Mouse (Mus musculus) neural tube, embryonic 14.5 days (tissue): ENCODE data around the gene Ptger1. TPM values are rescaled to one million over a fixed set of nuclear protein-coding genes. Genes with fewer than 3 reads are reported as not detected.
A peak's percentile ranks its signal among the peaks of the same experiment; 100 is the strongest.

Experiments used
- ATAC-seq: fragments of 200-750 bp; cut with Nextera tagmentation; 2 replicates; pipeline ENCODE4 v1.8.0; 2017; ENCODE audit warnings: low read depth, mild to moderate bottlenecking, moderate TSS enrichment, moderate library complexity
- H3K27ac ChIP-seq: fragments of 300-500 bp; sonication (generic); 2 replicates; pipeline ENCODE4 v1.5.1; 2014; ENCODE audit warnings: low read depth, mild to moderate bottlenecking, control low read depth, low read length, moderate library complexity, mixed read lengths
- H3K27me3 ChIP-seq: fragments of 300-500 bp; sonication (generic); 2 replicates; pipeline ENCODE4 v1.6.1; 2014; ENCODE audit warnings: low read length; ENCODE audit not compliant: control insufficient read depth, insufficient read depth
- H3K36me3 ChIP-seq: fragments of 300-500 bp; sonication (generic); 2 replicates; pipeline ENCODE4 v1.6.1; 2014; ENCODE audit warnings: low read length, mixed read lengths; ENCODE audit not compliant: control insufficient read depth, insufficient read depth
- H3K4me1 ChIP-seq: fragments of 300-500 bp; sonication (generic); 2 replicates; pipeline ENCODE4 v1.6.1; 2014; ENCODE audit warnings: low read length; ENCODE audit not compliant: control insufficient read depth, insufficient read depth
- H3K4me2 ChIP-seq: fragments of 300-500 bp; sonication (generic); 2 replicates; pipeline ENCODE4 v1.6.1; 2014; ENCODE audit warnings: mild to moderate bottlenecking, low read depth, low read length, control low read depth
- H3K4me3 ChIP-seq: fragments of 300-500 bp; sonication (generic); 2 replicates; pipeline ENCODE4 v1.5.1; 2014; ENCODE audit warnings: low read depth, low read length, control low read depth, mixed read lengths
- H3K9ac ChIP-seq: fragments of 300-500 bp; sonication (generic); replicated peaks from 2 replicates; pipeline ENCODE4 v1.6.1; 2014; ENCODE audit warnings: low read depth, mild to moderate bottlenecking, control low read depth, low read length, mixed read lengths
- H3K9me3 ChIP-seq: fragments of 300-500 bp; sonication (generic); 2 replicates; pipeline ENCODE4 v1.6.1; 2016; ENCODE audit warnings: low read length; ENCODE audit not compliant: control insufficient read depth
- WGBS: fragments of 180-500 bp; shearing (Covaris S2); extraction: QIAGEN DNeasy Blood & Tissue Kit; methylation state at CpG from one replicate; pipeline ENCODE4 v1.1.7; 2014; 5-methylcytosine and 5-hydroxymethylcytosine counted together
- polyA plus RNA-seq: library from polyadenylated mRNA; unstranded; fragments of >200 nt; fragmentation: Nextera tagmentation; extraction: Ambion mirVana; gene quantifications from 2 replicates; pipeline ENCODE4 v1.2.1, GENCODE M21; 2014

Ptger1 gene
- polyA plus RNA-seq, 1 experiment from 2014 or later, result 1.4 TPM

- Histone ChIP-seq H3K4me3 (no peak overlapping the region), H3K36me3 (peaks cover 4% of the 10 kb centered on the region; the same call in 1 of the 2 replicates), H3K27ac (no peak overlapping the region), H3K27me3 (no peaks in the 10 kb centered on the region), H3K4me2 (no peak overlapping the region), H3K9ac (no peak overlapping the region), H3K9me3 (no peaks in the 10 kb centered on the region), H3K4me1 (peaks cover 30% of the 10 kb centered on the region; the same call in 1 of the 2 replicates)
- ATAC-seq, result no peak
- WGBS, result 84% methylated on average over 13 of the region's 13 CpGs
These were observed 2.4 kb upstream of the Ptger1 start for GRCm38 (mm10) chr8:83664096-83664495.

GRCm38 (mm10) chr8:83664931-83665625, 1.4 kb upstream of the Ptger1 start:
- 56% methylated on average over 2 of the region's 2 CpGs for WGBS
- ATAC-seq, result no peak
- H3K4me1 ChIP-seq, result peaks cover 29% of the 10 kb centered on the region; the same call in 1 of the 2 replicates
- no peaks in the 10 kb centered on the region for H3K27me3 ChIP-seq
- no peak overlapping the region for H3K9ac ChIP-seq
- no peak overlapping the region for H3K4me2 ChIP-seq
- H3K27ac ChIP-seq, result no peak overlapping the region
- no peak overlapping the region for H3K4me3 ChIP-seq
- H3K9me3 ChIP-seq, result no peaks in the 10 kb centered on the region
- peaks cover 8% of the 10 kb centered on the region for H3K36me3 ChIP-seq

GRCm38 (mm10) chr8:83666866-83667234, 372 bp downstream of the Ptger1 start:
- no peak overlapping the region for H3K4me3 ChIP-seq
- H3K4me2 ChIP-seq, result no peak overlapping the region
- WGBS, result 83% methylated on average over 3 of the region's 3 CpGs
- no peak for ATAC-seq
- no peaks in the 10 kb centered on the region for H3K9me3 ChIP-seq
- no peaks in the 10 kb centered on the region for H3K27me3 ChIP-seq
- peaks cover 18% of the 10 kb centered on the region; the same call in 1 of the 2 replicates for H3K4me1 ChIP-seq
- no peak overlapping the region for H3K27ac ChIP-seq
- H3K9ac ChIP-seq, result no peak overlapping the region
- peaks cover 11% of the 10 kb centered on the region for H3K36me3 ChIP-seq

GRCm38 (mm10) chr8:83667526-83667925, 1.0 kb downstream of the Ptger1 start:
- ATAC-seq, result no peak
- Histone ChIP-seq H3K9me3 (no peaks in the 10 kb centered on the region), H3K4me3 (no peak overlapping the region), H3K4me2 (peak overlapping the region; percentile 62; the same call in 1 of the 2 replicates), H3K4me1 (peaks cover 18% of the 10 kb centered on the region; the same call in 1 of the 2 replicates), H3K9ac (0 out of 2 replicates have a peak overlapping the region, but pooled peaks have one; percentile 42), H3K27me3 (no peaks in the 10 kb centered on the region), H3K27ac (0 out of 2 replicates have a peak overlapping the region, but pooled peaks have one; percentile 48), H3K36me3 (peaks cover 16% of the 10 kb centered on the region)
- WGBS, result 83% methylated on average over 10 of the region's 10 CpGs

- Histone ChIP-seq H3K36me3 (peaks cover 16% of the 10 kb centered on the region), H3K27ac (peak overlapping the region; percentile 48), H3K4me2 (peak overlapping the region; percentile 62), H3K9me3 (no peaks in the 10 kb centered on the region), H3K4me1 (peaks cover 18% of the 10 kb centered on the region; the same call in 1 of the 2 replicates), H3K9ac (peak overlapping the region; percentile 42), H3K27me3 (no peaks in the 10 kb centered on the region), H3K4me3 (peak overlapping the region; percentile 29)
- peak; percentile 56 for ATAC-seq
- 15% methylated on average over 80 of the region's 80 CpGs for WGBS
These were observed 1.8 kb downstream of the Ptger1 start for GRCm38 (mm10) chr8:83668010-83668916.

- no peak overlapping the region for H3K27ac ChIP-seq
- no peak overlapping the region for H3K9ac ChIP-seq
- H3K36me3 ChIP-seq, result peaks cover 12% of the 10 kb centered on the region
- no peaks in the 10 kb centered on the region for H3K9me3 ChIP-seq
- no peak overlapping the region for H3K4me2 ChIP-seq
- 75% methylated on average over 16 of the region's 16 CpGs for WGBS
- no peak overlapping the region for H3K4me3 ChIP-seq
- H3K27me3 ChIP-seq, result no peaks in the 10 kb centered on the region
- no peak for ATAC-seq
- H3K4me1 ChIP-seq, result peaks cover 18% of the 10 kb centered on the region; the same call in 1 of the 2 replicates
These were observed 2.5 kb downstream of the Ptger1 start for GRCm38 (mm10) chr8:83669013-83669412.

GRCm38 (mm10) chr8:83672936-83673335, 6.5 kb downstream of the Ptger1 start:
- Histone ChIP-seq H3K9me3 (no peaks in the 10 kb centered on the region), H3K36me3 (peaks cover 26% of the 10 kb centered on the region), H3K4me2 (no peak overlapping the region), H3K4me1 (peaks cover 7% of the 10 kb centered on the region; the same call in 1 of the 2 replicates), H3K27me3 (no peaks in the 10 kb centered on the region), H3K4me3 (no peak overlapping the region), H3K9ac (no peak overlapping the region), H3K27ac (no peak overlapping the region)
- WGBS, result 71% methylated on average over 5 of the region's 5 CpGs
- no peak for ATAC-seq

- Histone ChIP-seq H3K9me3 (no peaks in the 10 kb centered on the region), H3K9ac (no peak overlapping the region), H3K36me3 (peaks cover 33% of the 10 kb centered on the region), H3K27me3 (no peaks in the 10 kb centered on the region), H3K4me3 (no peak overlapping the region), H3K4me2 (no peak overlapping the region), H3K27ac (no peak overlapping the region), H3K4me1 (no peaks in the 10 kb centered on the region)
- no peak for ATAC-seq
- 96% methylated on average over 5 of the region's 5 CpGs for WGBS
These were observed 8.0 kb downstream of the Ptger1 start for GRCm38 (mm10) chr8:83674497-83674896.

GRCm38 (mm10) chr8:83679866-83680265, 13.4 kb downstream of the Ptger1 start:
- Histone ChIP-seq H3K27ac (no peak overlapping the region), H3K9me3 (no peaks in the 10 kb centered on the region), H3K4me1 (no peaks in the 10 kb centered on the region), H3K27me3 (no peaks in the 10 kb centered on the region), H3K4me2 (no peak overlapping the region), H3K36me3 (peaks cover 45% of the 10 kb centered on the region), H3K9ac (no peak overlapping the region), H3K4me3 (no peak overlapping the region)
- WGBS, result 95% methylated on average over 12 of the region's 12 CpGs
- ATAC-seq, result no peak
